Mouse (Mus musculus) heart, postnatal 0 days (tissue): ENCODE measurements around the gene Hydin. TPM values are rescaled to one million over a fixed set of nuclear protein-coding genes. Genes with fewer than 3 reads are reported as not detected.

ENCODE experiments used
- ATAC-seq: fragments of 200-750 bp; cut with Nextera tagmentation; 2 replicates; pipeline ENCODE4 v1.8.0; 2017; ENCODE audit warnings: low read depth, moderate number of reproducible peaks, moderate library complexity; ENCODE audit not compliant: insufficient read depth
- DNase-seq: peaks from one replicate; pipeline ENCODE4 v3.0.0-alpha.2; 2016; ENCODE audit warnings: low spot score
- H3K27ac ChIP-seq: fragments of 300-500 bp; sonication (generic); 2 replicates; pipeline ENCODE4 v1.5.1; 2014; ENCODE audit warnings: low read depth, mild to moderate bottlenecking
- H3K27me3 ChIP-seq: fragments of 300-500 bp; sonication (generic); 2 replicates; pipeline ENCODE4 v1.6.1; 2014; ENCODE audit warnings: low read length, mixed read lengths; ENCODE audit not compliant: control insufficient read depth, insufficient read depth
- H3K36me3 ChIP-seq: fragments of 300-500 bp; sonication (generic); replicated peaks from 2 replicates; pipeline ENCODE4 v1.6.1; 2014; ENCODE audit warnings: low read length, mixed read lengths; ENCODE audit not compliant: control insufficient read depth, insufficient read depth
- H3K4me1 ChIP-seq: fragments of 300-500 bp; sonication (generic); 2 replicates; pipeline ENCODE4 v1.6.1; 2014; ENCODE audit warnings: antibody characterized with exemption; ENCODE audit not compliant: control insufficient read depth, insufficient read depth
- H3K4me2 ChIP-seq: fragments of 300-500 bp; sonication (generic); 2 replicates; pipeline ENCODE4 v1.6.1; 2014; ENCODE audit warnings: low read depth, mild to moderate bottlenecking, low read length, moderate library complexity
- H3K4me3 ChIP-seq: fragments of 300-500 bp; sonication (generic); 2 replicates; pipeline ENCODE4 v1.5.1; 2014; ENCODE audit warnings: low read depth, low read length
- H3K9ac ChIP-seq: fragments of 300-500 bp; sonication (generic); replicated peaks from 2 replicates; pipeline ENCODE4 v1.6.1; 2014; ENCODE audit warnings: low read depth, low read length, mixed read lengths
- H3K9me3 ChIP-seq: fragments of 300-500 bp; sonication (generic); replicated peaks from 2 replicates; pipeline ENCODE4 v1.6.1; 2016; ENCODE audit warnings: low read length; ENCODE audit not compliant: control insufficient read depth
- CTCF ChIP-seq: IDR thresholded peaks from 2 replicates; pipeline ENCODE4 v1.5.1; 2016; ENCODE audit warnings: antibody characterized with exemption, control low read depth, low read depth
- EP300 ChIP-seq: IDR thresholded peaks from 2 replicates; pipeline ENCODE4 v1.6.1; 2016; ENCODE audit warnings: antibody characterized with exemption, low read depth
- WGBS: fragments of 180-500 bp; shearing (Covaris S2); extraction: QIAGEN DNeasy Blood & Tissue Kit; methylation state at CpG from one replicate; pipeline ENCODE4 v1.1.7; 2014; 5-methylcytosine and 5-hydroxymethylcytosine counted together
- polyA plus RNA-seq: library from polyadenylated mRNA; unstranded; fragments of >200 nt; fragmentation: Nextera tagmentation; extraction: Ambion mirVana; gene quantifications from 2 replicates; pipeline ENCODE4 v1.2.1, GENCODE M21; 2015
- total RNA-seq: library from RNA; depleted of rRNA; stranded (reverse); fragments of >200 nt; gene quantifications from 2 replicates; pipeline ENCODE4 v1.2.3, GENCODE M21; 2014; ENCODE audit warnings: low replicate concordance

The Hydin gene
- total and polyA plus RNA-seq, 2 experiments from 2014 or later = 0.03 to 0.04 TPM

GRCm38 (mm10) chr8:110242278-110243177 lies 24.2 kb upstream of the Hydin start:
- 35% methylated on average over 7 of the region's 7 CpGs for WGBS
- Histone ChIP-seq H3K27ac (no peak overlapping the region), H3K4me1 (no peaks in the 10 kb centered on the region), H3K9ac (no peak overlapping the region), H3K27me3 (no peaks in the 10 kb centered on the region), H3K4me3 (no peak overlapping the region), H3K36me3 (no peaks in the 10 kb centered on the region), H3K4me2 (no peak overlapping the region), H3K9me3 (no peaks in the 10 kb centered on the region)
- ATAC-seq (no peak), DNase-seq (no peak)
- TF ChIP-seq CTCF (no peak), EP300 (no peak)

- H3K36me3 ChIP-seq = no peaks in the 10 kb centered on the region
- DNase-seq (no peak), ATAC-seq (no peak)
- no peak for TF ChIP-seq CTCF
- TF ChIP-seq EP300 = no peak
- no peak overlapping the region for H3K9ac ChIP-seq
- H3K4me3 ChIP-seq = no peak overlapping the region
- no peaks in the 10 kb centered on the region for H3K9me3 ChIP-seq
- H3K4me1 ChIP-seq = no peaks in the 10 kb centered on the region
- no peak overlapping the region for H3K27ac ChIP-seq
- H3K4me2 ChIP-seq = no peak overlapping the region
- no peaks in the 10 kb centered on the region for H3K27me3 ChIP-seq
- 45% methylated on average over 2 of the region's 2 CpGs for WGBS
These were observed 22.2 kb upstream of the Hydin start for GRCm38 (mm10) chr8:110244566-110244965.

- H3K27me3 ChIP-seq = no peaks in the 10 kb centered on the region
- no peak overlapping the region for H3K4me2 ChIP-seq
- no peak overlapping the region for H3K4me3 ChIP-seq
- ATAC-seq = no peak
- H3K27ac ChIP-seq = no peak overlapping the region
- no peak for TF ChIP-seq EP300
- no peak for TF ChIP-seq CTCF
- no peaks in the 10 kb centered on the region for H3K36me3 ChIP-seq
- no peak for DNase-seq
- WGBS = 82% methylated on average over 6 of the region's 6 CpGs
- H3K9me3 ChIP-seq = no peaks in the 10 kb centered on the region
- no peak overlapping the region for H3K9ac ChIP-seq
- no peaks in the 10 kb centered on the region for H3K4me1 ChIP-seq
These were observed 19.5 kb upstream of the Hydin start for GRCm38 (mm10) chr8:110247238-110247637.

GRCm38 (mm10) chr8:110253986-110254385 lies 12.8 kb upstream of the Hydin start:
- no peaks in the 10 kb centered on the region for H3K9me3 ChIP-seq
- H3K36me3 ChIP-seq = no peaks in the 10 kb centered on the region
- no peaks in the 10 kb centered on the region for H3K27me3 ChIP-seq
- ATAC-seq (no peak), DNase-seq (no peak)
- no peak overlapping the region for H3K9ac ChIP-seq
- H3K4me3 ChIP-seq = no peak overlapping the region
- H3K27ac ChIP-seq = no peak overlapping the region
- 64% methylated on average over 4 of the region's 4 CpGs for WGBS
- no peaks in the 10 kb centered on the region for H3K4me1 ChIP-seq
- TF ChIP-seq CTCF (no peak), EP300 (no peak)
- H3K4me2 ChIP-seq = no peak overlapping the region

DNA sequence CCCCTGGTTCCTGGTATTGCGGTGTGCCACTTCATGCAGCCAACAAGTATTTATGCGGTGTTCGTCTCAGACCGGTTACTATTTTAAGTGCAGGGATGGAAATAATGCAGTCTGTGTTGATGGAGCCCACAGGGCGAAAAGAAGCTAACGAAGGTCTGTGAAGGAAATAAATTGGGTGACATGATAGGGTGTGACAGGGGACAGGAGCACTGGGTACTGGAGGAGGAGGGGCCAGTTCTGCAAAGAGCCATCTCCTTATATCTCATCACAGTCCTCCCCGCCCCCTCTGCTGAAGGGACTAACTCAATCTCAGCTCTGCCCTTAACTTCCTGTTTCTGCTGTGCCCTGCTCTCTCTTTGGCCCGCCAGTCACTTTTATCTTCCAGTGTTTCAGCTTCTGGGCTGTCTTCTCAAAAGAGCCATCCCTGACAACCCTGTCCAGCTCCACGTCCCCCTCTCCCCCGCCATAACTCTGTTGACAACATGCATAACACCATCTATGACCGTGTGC lies 926 bp upstream of the Hydin start:
- no peak overlapping the region for H3K27ac ChIP-seq
- no peaks in the 10 kb centered on the region for H3K9me3 ChIP-seq
- WGBS = 43% methylated on average over 11 of the region's 11 CpGs
- no peak overlapping the region for H3K4me2 ChIP-seq
- no peak overlapping the region for H3K9ac ChIP-seq
- H3K36me3 ChIP-seq = no peaks in the 10 kb centered on the region
- TF ChIP-seq EP300 = no peak
- no peak for TF ChIP-seq CTCF
- DNase-seq (no peak), ATAC-seq (no peak)
- H3K4me1 ChIP-seq = 0 out of 2 replicates have a peak, but pooled peaks cover 8% of the 10 kb centered on the region
- no peak overlapping the region for H3K4me3 ChIP-seq
- no peaks in the 10 kb centered on the region for H3K27me3 ChIP-seq
